Mouse (Mus musculus): Measurements from ENCODE around the gene Trpv5. TPM values are rescaled to one million over a fixed set of nuclear protein-coding genes. Genes with fewer than 3 reads are reported as not detected.

Trpv5 gene
- total and polyA plus RNA-seq, 3 experiments: 0.12 to 0.26 TPM; not detected in 1

- Histone ChIP-seq H3K27ac (ENCODE audit: control insufficient read depth, low read depth, low read length) (no peak overlapping the region), H3K4me1 (ENCODE audit: control insufficient read depth in 1 of 2, insufficient read depth in 2 of 2, low read length in 2 of 2) (no peaks in the 10 kb centered on the region), H3K79me2 (ENCODE audit: control insufficient read depth, insufficient read depth, low read length, poor library complexity) (no peaks in the 10 kb centered on the region), H3K9me3 (replicated peaks; ENCODE audit: insufficient read depth, low read length) (no peaks in the 10 kb centered on the region), H3K9ac (ENCODE audit: control insufficient read depth, low read depth, low read length, poor library complexity, severe bottlenecking) (no peak overlapping the region), H3K4me3 (ENCODE audit: control insufficient read depth in 1 of 2, insufficient read depth in 1 of 2, low read depth in 2 of 2, low read length in 2 of 2) (no peak overlapping the region), H3K27me3 (ENCODE audit: control insufficient read depth in 1 of 2, insufficient read depth in 2 of 2, low read length in 2 of 2) (no peaks in the 10 kb centered on the region), H3K36me3 (ENCODE audit: control insufficient read depth in 1 of 2, insufficient read depth in 2 of 2, low read length in 2 of 2) (no peaks in the 10 kb centered on the region)
- no peak for DNase-seq (ENCODE audit: low read depth, low spot score)
- TF ChIP-seq GATA1 (IDR thresholded peaks at IDR 0.05; ENCODE audit: low read depth, low read length): no peak
- no peak for TF ChIP-seq TAL1 (IDR thresholded peaks at IDR 0.05; ENCODE audit: low read length)
- TF ChIP-seq RCOR1 (IDR thresholded peaks at IDR 0.05; ENCODE audit: low read depth, low read length): no peak
- no peak for TF ChIP-seq ELF1 (IDR thresholded peaks at IDR 0.05; ENCODE audit: low read depth, low read length)
- TF ChIP-seq JUND (IDR thresholded peaks at IDR 0.05; ENCODE audit: low read depth, low read length): no peak
- TF ChIP-seq CTCF (IDR thresholded peaks at IDR 0.05 in 2 of 3, conservative IDR thresholded peaks at IDR 0.05 in 1 of 3; ENCODE audit: control insufficient read depth in 1 of 3, insufficient read depth in 1 of 3, low read depth in 2 of 3, low read length in 3 of 3, poor library complexity in 1 of 3, severe bottlenecking in 1 of 3): no peak
- TF ChIP-seq POLR2A (IDR thresholded peaks at IDR 0.05; ENCODE audit: control insufficient read depth in 1 of 2, insufficient read depth in 1 of 2, low read depth in 1 of 2, low read length in 2 of 2, poor library complexity in 1 of 2): no peak
- no peak for TF ChIP-seq CHD2 (IDR thresholded peaks at IDR 0.05; ENCODE audit: low read length)
- no peak for TF ChIP-seq MYB (IDR thresholded peaks at IDR 0.05; ENCODE audit: low read depth, low read length)
- no peak for TF ChIP-seq RAD21 (IDR thresholded peaks at IDR 0.05; ENCODE audit: low read depth, low read length)
- no peak for TF ChIP-seq SIN3A (IDR thresholded peaks at IDR 0.05; ENCODE audit: low read length)
- TF ChIP-seq TCF12 (IDR thresholded peaks at IDR 0.05; ENCODE audit: low read depth, low read length): no peak
- TF ChIP-seq MYC (IDR thresholded peaks at IDR 0.05; ENCODE audit: low read depth, low read length): no peak
- TF ChIP-seq UBTF (IDR thresholded peaks at IDR 0.05; ENCODE audit: borderline replicate concordance, insufficient read depth, low read depth, low read length): no peak
- no peak for TF ChIP-seq HCFC1 (IDR thresholded peaks at IDR 0.05; ENCODE audit: low read depth, low read length)
- TF ChIP-seq ETS1 (IDR thresholded peaks at IDR 0.05; ENCODE audit: low read depth, low read length): no peak
- no peak for TF ChIP-seq USF2 (IDR thresholded peaks at IDR 0.05; ENCODE audit: borderline replicate concordance in 1 of 2, insufficient read depth in 1 of 2, low read depth in 1 of 2, low read length in 2 of 2)
- TF ChIP-seq MAZ (IDR thresholded peaks at IDR 0.05; ENCODE audit: low read depth, low read length): no peak
Measured at GRCm38 (mm10) chr6:41621241-41621990, 59.2 kb downstream of the Trpv5 start.

GRCm38 (mm10) chr6:41620173-41620798, 60.3 kb downstream of the Trpv5 start:
- TF ChIP-seq UBTF (IDR thresholded peaks at IDR 0.05; ENCODE audit: borderline replicate concordance, insufficient read depth, low read depth, low read length): no peak
- Histone ChIP-seq H3K9ac (ENCODE audit: control insufficient read depth, low read depth, low read length, poor library complexity, severe bottlenecking) (no peak overlapping the region), H3K4me3 (ENCODE audit: control insufficient read depth in 1 of 2, insufficient read depth in 1 of 2, low read depth in 2 of 2, low read length in 2 of 2) (no peak overlapping the region)

More at GRCm38 (mm10) chr6:41620173-41620798, 60.3 kb downstream of the Trpv5 start:
- H3K79me2 ChIP-seq (ENCODE audit: control insufficient read depth, insufficient read depth, low read length, poor library complexity): no peaks in the 10 kb centered on the region
- no peaks in the 10 kb centered on the region for H3K27me3 ChIP-seq (ENCODE audit: control insufficient read depth in 1 of 2, insufficient read depth in 2 of 2, low read length in 2 of 2)
- H3K9me3 ChIP-seq (replicated peaks; ENCODE audit: insufficient read depth, low read length): no peaks in the 10 kb centered on the region
- H3K36me3 ChIP-seq (ENCODE audit: control insufficient read depth in 1 of 2, insufficient read depth in 2 of 2, low read length in 2 of 2): no peaks in the 10 kb centered on the region
- H3K27ac ChIP-seq (ENCODE audit: control insufficient read depth, low read depth, low read length): no peak overlapping the region
- DNase-seq (ENCODE audit: low read depth, low spot score): no peak
- no peaks in the 10 kb centered on the region for H3K4me1 ChIP-seq (ENCODE audit: control insufficient read depth in 1 of 2, insufficient read depth in 2 of 2, low read length in 2 of 2)
